Mouse (Mus musculus) gastrocnemius, postnatal 4 days (tissue): ENCODE measurements around the gene As3mt. TPM values are rescaled to one million over a fixed set of nuclear protein-coding genes. Genes with fewer than 3 reads are reported as not detected.

Experiments
- DNase-seq, 2 experiments: peaks; one replicate each; pipeline ENCODE4 v3.0.0; 2021 to 2022; ENCODE audit warnings: low spot score in 2 of 2, mixed read lengths in 2 of 2
- long read RNA-seq, 2 experiments: library from polyadenylated mRNA; stranded (forward); transcript quantifications; one replicate each; pipeline ENCODE4 v2.0.0; 2021
- total RNA-seq, 2 experiments: library from RNA; stranded (reverse); gene quantifications; 2 replicates each; pipeline ENCODE4 v1.2.3; 2021

Gene As3mt
- total RNA-seq, result 10 to 100 TPM; 51.0 to 56.2 TPM
- long read RNA-seq, experiment 1, transcript As3mt-201 (11 exons, 1,736 nt), result major isoform, 52 of 85 reads
- long read RNA-seq, experiment 1, partial matches to known transcripts, result 16 of 85 reads
- long read RNA-seq, experiment 1, other reads (novel, unspliced or antisense), result 16 of 85 reads
- long read RNA-seq, experiment 2, transcript As3mt-201 (11 exons, 1,736 nt), result major isoform, 55 of 99 reads
- long read RNA-seq, experiment 2, partial matches to known transcripts, result 20 of 99 reads
- long read RNA-seq, experiment 2, other reads (novel, unspliced or antisense), result 21 of 99 reads

DNA sequence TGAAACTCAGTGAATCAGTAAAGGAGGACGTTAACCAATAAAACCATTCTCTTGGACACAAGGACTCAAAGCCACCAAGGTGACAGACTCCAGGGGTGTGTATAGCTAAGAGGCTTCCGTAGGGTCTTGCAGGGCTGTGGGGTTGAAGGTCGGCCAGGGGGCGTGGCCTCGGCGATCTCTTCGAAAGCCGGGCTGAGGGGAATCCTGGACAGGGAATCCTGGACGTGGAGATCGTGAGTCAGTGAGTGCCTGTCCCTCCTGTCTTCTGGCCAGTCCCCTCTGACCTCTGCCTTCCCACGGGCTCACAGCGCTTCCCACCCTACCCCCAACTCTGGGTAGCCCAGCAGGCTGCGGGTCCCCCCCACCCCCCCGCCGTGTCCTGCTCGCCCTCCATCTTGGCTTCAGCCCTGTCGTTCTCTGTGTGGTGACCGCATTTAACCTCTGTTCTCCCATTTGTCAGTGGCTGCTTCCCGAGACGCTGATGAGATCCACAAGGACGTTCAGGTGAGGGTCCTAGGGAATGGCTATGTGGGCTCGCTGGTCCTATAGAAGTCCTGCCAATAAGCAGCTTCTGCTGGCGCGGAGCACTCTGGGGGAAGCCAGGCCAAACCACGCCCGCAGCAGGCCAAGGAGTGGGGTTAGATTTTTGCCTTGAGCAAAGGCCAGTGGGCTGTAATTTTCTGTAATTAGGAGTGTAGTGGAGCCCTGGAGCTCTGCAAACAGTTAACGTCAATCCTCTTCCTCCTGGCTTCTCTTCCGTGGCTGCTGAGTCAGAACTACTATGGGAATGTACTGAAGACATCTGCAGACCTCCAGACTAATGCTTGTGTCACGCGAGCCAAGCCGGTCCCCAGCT is at the start of gene As3mt:
As3mt (plus strand) TSS at position 163 of the 856 bp plus-strand sequence.
- peak; percentile 56 to 78 for DNase-seq

DNA sequence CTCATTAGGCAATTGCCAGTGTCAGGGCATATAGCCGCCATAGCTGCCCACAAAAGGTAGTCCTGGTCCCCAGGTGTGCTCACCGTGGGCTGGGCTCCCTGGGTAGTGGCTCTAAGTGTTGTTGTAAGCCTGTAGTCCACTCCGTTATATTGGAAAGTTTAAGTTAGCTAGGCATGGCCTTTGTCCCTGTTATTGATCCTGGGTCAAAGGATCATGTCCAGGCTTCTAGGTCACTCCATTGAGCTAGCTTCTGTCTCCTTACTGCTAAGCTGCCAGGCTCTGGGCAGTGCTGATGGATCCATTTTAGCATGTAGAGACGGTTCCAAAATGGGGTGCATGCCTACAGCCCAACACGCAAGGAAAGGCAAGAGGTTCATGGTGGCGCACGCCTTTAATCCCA is 48.9 kb upstream of the As3mt start:
- DNase-seq, result no peak

DNA sequence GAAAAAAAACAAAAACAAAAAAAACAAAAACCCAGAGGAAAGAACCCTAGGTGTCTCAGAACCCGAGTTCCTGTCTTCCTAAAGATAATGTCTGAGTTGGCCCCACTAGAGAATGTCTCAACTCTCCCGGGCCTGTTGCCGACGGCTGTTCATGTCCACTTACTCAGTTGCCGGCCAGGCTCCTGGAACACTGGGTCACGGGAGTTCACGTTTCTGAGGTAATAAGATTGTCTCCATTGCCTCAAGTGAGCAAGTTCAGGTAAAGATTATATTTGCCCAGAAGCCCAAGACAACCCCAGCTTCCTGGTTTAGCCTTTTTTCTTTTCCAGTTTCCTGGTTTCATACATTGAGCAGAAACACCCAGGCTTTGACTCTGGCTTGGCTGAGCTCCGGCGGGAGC is 48.4 kb upstream of the As3mt start:
- no peak for DNase-seq

DNA sequence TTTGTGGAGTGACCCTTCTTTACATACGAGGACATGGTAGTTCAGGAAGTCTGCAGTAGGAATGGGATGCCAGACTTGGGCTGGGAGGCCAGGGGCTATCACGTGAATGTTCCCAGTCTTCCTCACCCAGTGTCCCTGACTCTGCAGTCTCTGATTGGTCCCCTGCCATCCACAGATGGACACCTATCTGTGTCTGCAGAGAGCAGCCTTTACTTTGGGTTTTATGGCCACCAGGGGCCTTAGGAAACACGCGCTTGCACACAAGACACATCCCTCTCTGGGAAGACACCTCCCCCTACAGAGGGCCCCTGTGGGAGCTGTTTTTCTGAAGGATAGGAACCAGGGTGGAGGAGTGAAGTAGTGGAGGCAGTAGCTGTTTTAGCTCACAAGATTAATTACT is 45.7 kb upstream of the As3mt start:
- DNase-seq, result no peak

DNA sequence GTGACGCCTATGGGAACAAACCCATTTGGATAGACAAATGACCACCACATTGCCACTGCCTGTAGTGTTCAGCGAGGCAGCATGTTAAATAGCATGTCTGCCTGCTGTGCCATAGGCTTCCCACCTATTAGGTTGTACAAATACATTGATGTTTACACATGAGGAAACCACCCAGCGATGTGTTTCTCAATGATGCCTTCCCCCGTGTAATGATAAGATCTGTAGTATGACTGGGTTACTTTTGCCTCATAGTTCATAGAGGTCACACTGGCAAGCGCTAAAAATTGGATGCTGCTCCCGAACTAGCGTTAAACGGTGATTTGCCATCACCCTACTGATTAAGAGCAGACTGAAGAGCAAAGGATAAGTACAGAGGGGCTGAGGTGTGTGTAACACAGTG is 45.0 kb upstream of the As3mt start:
- DNase-seq, result no peak

DNA sequence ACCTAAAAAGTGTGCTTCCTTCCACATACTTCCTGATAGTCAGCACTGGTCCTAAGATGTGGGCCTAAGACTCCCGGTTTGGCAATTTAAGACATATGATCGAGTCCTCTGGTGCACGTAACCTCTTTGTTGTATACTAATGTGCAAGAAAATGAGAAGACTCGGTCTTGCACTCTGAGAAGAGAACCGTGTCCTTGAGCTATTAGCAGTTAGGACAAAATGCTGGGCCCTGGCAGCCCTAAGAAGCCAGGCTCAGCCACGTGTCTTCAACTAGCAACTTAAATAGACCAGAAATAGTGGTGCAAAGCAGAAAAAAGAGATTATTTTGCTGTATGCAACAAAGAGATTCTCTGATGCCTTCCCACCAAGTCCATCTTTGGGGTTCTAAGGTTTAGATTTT is 44.5 kb upstream of the As3mt start:
- no peak for DNase-seq

DNA sequence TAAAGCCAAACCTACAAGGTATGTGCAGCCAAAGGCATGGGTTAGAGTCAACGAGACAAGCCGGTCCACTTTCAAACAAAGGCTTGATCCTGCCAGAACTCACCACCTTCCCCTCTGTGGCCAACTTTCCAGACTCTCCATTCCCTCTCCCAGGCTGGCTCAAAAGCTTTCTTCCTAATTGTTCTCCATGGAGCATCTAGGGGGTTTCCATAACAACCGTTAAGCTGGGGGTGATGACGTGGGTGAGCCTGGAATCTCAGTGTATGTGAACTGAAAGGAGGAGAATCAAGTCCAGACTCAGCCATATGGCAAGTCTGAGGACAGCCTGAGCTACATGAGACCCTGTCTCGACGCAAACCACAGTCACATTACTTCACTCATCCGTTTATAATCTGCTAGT is 41.8 kb upstream of the As3mt start:
- DNase-seq, result no peak

DNA sequence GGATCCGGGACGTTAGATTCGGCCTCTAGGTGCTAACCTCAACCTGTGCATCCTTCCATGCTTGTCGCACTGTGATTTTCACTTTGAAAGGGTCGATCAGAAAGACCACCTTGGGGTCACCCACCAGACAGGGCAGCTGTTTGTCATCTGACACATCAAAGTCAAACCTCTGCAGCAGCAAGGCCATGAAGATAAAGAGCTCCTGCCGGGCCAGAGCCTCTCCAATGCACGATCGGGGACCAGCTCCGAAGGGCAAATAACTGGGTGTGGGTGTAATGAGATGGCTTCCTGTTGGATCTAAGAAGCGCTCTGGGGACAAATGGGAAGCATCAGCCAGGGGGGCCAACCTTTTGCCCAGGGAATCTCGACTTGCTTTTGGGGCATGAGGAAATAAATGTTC is 40.0 kb upstream of the As3mt start:
- no peak for DNase-seq

DNA sequence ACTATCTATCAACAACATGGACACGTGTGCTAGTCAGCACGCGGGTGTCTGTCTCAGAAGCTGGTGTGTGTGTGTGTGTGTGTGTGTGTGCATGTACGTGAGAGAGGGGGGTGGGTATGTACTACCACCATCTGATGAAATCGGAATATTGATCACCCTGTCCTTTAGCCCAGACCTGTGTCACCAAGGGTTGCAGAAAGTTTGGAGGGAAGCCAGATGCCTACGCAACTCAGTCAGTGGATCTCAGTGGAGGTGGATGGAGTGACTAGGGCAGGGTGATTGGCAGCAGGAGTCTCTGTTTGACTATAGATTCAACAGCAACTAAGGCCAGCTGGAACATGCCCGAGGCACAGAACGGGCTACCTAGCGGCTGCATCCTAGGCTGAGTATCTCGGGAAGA is 39.0 kb upstream of the As3mt start:
- DNase-seq, result no peak

DNA sequence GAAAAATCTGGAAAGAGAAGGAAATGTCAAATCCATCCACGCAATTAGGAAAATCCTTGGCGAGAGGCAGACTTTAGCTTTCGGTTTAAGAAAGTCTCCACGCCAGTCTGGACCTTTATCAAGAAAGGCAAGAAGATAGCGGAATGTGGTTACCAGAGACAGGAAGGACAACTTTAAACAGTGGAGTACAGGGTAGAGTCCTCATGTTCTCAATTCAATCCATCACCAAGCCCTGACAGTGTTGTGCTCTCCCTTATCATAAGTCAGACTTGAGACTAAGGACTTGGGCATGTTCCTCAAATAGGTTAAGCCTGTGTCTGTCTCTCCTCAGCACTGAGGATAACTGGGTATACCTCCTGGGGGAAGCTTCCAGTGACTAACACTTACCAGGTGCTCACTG is 37.5 kb upstream of the As3mt start:
- DNase-seq, result no peak

DNA sequence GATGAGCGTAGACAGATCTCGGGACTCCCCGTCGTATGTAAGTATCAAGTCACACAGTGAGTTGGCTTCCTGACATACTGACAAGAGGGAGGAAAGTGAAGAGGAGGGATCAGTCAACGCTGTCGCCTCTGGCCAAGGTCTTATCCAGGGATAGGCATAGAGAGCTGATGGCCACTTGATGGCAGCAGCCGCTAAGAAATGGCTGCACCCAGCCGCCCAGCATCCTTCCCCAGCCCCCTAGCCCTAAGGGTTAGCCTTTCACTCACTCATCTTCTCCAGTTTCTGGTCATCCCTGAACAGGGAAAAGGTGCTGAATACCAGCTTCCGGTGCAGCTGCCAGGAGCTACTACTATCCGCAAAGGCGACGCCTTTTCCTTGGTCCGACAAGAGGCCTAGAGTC is 36.6 kb upstream of the As3mt start:
- DNase-seq, result peak in 1 of 2 experiments; percentile 60

DNA sequence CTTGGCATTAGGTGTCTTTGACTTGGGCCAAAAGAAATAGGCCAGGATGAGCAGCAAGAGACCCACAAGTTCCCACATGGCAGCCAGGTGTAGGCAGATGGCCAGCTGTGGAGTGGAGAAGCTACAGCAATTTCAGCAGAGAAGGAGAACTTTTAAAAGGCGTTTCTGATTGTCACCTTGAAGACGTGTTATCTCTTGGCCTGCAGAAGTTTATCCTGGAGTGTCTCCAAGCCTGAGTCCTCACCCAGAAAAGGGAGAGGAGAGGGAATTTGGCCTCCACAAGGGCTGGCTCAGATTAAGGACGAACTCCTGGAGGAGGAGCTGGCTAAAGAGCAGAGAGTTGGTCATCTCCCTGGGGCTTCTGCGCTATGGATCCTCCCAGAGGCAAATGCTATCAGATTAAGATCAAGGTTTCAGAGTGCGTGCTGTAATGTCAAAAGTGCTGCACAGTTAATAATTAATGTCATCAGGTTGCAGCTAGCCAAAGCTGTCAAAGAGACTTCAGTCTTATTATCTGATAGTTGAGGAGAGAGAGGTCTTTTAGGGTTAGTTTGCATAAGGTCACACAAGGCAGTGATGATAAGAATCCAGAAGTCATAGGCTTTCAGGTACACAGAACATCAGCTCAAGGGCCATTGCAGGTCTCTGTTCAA is 34.4 kb upstream of the As3mt start, which contains the start of gene Cyp17a1:
Cyp17a1 (minus strand) TSS at position 407 of the 653 bp plus-strand sequence.
- DNase-seq, result no peak

DNA sequence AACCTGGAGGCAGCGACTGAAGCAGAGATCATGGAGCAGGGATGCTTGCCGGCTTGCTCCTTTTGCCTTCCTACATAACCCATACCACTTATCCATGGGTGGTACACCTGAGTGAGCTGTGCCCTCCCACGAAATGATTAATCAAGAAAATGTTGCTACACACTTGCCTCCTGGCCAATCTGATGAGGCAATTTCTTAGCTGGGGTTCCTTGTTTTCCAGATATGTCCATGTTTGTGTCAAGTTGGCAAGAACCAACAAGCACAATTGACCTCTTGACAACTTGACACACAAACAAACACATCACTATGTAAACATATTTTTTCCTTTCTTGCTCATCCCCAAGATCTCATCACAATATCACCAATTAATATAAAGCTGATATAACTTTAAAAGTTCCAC is 31.6 kb upstream of the As3mt start:
- DNase-seq, result no peak

DNA sequence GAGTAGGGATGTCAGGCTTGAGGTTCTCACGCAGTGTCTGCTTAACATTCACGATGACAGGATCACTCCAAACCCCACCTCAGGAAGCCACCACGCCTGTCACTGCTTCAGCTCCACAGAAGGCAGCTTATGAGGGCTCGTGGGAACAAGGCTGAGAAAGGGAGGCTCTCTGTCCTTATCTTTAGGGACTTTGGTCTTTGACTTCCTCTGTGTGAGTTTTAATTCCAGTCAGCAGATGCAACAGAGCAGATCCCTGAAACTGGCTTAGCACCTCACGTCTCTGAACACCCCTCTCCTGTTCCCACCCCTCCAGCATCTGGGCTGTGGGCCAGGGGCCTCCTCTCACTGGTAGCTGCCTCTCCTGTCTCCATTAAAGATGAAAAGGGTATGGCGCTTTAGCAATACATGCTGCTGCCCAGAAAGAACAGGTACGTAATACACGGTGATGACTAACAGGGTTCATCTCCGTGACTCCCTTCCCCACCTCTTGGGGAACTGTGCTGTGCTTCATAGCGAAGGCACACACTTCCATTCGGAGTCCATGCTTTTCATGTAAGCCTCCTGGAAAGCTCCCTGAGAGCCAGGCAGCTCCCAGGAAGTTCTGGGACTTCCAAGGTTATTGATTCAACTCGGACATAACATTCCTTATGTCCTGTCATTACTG is 27.4 kb upstream of the As3mt start:
- DNase-seq, result no peak

DNA sequence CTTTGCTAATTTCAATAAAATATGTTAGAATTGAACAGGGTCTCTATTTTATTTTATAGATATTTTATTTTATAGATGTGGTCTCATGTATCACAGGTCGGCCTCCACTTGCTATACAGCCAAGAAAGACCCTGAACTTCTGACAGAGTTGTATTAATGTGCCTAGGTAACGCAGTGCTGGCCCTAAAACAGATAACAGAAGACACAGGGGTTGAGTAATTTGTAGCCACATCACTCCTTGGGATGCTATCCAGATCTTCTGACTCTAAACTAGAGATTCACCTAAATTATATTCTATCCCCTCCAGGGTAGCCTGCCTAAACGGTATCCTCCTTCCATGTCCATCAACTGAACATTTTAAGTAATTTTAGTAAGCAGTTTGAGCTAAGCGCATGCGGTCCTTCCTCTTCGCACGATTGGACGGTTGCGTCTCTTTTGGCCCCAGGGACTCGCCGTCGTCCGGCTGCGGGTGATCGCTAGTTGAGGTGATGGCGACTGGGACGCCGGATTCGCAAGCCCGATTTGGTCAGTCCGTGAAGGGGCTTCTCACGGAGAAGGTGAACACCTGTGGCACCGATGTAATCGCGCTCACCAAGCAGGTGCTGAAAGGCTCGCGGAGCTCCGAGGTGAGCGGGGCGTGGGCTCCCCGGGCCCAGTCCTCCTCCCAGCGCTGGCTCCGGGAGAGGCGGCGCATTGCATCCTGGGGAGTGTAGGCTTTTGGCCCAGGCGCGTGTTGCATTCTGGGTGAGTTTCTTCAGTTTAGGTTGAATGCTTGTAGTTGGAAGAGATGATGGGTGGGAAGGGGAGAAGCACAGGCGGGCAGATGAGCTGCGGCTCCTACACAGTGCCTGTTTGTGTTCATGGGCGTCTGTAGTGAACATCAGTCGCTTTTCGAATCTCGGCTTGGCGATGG is 17.5 kb upstream of the As3mt start, which contains the start of gene Borcs7:
Borcs7 (plus strand) TSS at position 447 of the 913 bp plus-strand sequence.
- DNase-seq, result peak; percentile 62 to 87

DNA sequence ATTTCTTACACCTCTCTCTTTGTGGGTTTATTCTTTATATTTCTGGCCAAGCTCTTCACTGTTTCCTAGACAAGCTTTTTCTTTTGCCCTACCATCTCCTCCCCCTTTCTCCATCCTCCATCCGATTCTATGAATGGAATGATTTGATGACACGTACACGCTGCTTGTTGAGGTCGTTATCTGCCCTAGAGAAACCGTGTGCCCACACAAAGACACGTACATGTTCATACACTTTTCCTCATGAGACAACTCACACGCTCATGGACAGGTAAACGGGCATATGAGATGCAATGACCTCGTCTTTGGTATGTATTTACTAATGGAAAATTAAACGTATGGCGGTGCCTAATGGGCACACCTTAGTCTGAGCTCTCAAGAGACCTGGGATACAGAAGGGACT is 16.9 kb upstream of the As3mt start:
- no peak for DNase-seq

DNA sequence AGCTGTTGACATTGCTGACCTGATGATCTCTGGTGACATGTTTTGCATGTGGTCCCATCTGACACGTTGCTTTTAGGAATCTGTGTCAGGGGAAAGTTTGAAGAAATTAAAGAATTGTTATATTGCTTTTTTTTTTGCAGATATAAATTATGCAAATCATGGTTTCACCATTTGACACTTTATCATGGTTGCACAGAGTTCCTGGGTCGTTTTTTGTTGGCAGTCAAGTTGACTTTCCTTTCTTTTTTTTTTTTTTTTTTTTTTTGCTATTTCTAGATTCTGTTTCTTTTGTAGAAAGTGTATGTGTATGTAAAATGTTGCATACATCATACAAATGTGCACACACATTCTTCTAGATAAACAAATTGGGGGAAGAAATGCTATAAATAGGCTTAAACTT is 16.2 kb upstream of the As3mt start:
- no peak for DNase-seq

DNA sequence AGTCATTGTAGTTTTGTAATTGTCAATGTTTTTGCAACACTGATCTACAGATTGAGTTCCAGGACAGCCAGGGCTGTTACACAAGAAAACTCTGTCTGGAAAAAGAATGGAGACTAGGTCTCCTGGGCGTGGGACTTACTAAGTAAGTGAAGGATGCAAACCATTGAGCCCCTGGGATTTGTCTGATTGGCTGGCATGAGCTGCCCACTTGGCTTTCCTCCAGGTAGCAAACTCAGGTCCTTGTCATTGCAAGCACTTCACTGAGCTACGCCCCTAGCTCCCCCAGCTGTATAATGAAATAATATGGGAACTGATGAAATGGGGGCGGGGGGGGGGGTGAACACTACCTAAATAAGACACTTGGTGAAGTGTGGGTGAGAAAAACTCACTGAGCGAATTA is 14.1 kb upstream of the As3mt start:
- DNase-seq, result no peak

DNA sequence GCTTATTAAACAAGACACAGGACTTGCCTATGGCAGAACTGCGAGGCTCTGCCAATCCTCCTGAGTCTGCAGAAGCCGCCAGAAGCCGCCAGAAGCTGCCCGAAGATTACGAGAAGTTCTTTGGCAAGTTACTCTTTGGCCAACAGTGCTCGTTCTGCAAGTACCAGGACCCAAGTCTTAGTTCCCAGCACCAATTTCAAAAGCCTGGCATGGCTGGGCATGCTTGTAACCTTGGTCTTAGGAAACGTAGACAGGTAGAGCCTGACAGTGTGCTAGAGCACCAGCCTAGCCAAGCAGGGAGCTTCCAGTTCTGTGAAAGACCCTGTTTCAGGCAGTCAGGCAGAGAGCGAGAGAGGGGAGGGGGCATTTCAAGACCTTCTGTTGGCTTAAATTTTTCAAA is 10.8 kb upstream of the As3mt start:
- DNase-seq, result no peak

DNA sequence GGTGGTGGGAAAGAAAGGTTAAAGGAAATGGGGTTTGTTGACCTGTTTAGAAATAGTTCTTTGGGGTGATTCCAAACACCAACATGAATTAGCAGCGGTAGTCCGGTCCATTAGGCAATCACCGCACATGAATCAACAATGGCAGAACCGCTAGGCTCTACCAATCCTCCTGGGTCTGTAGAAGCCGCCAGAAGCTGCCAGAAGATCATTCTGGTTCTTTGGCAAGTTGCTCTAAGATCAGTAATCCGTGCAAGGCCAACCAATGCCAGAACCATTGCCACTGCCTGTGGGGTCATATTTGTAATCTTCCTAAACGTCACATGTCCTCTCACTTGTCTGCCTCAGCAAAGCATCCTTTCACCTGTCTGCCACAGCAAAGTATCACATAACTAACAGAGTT is 10.3 kb upstream of the As3mt start:
- no peak for DNase-seq
